Mouse (Mus musculus) stomach, postnatal 0 days (tissue): ENCODE data around the gene 2610021A01Rik. TPM values are rescaled to one million over a fixed set of nuclear protein-coding genes. Genes with fewer than 3 reads are reported as not detected.
"Not testable (repeated sequence)": the region's sequence is repeated elsewhere in the genome, so short reads cannot be mapped to it uniquely, and the experiment has no call there.

Experiments used
- ATAC-seq: fragments of 200-750 bp; cut with Nextera tagmentation; 2 replicates; pipeline ENCODE4 v1.8.0; 2017; ENCODE audit not compliant: low FRiP score, low TSS enrichment
- DNase-seq: peaks from one replicate; pipeline ENCODE4 v3.0.0-alpha.2; 2016; ENCODE audit warnings: low spot score
- H3K27ac ChIP-seq: fragments of 300-500 bp; sonication (generic); replicated peaks from 2 replicates; pipeline ENCODE4 v1.5.1; 2014; ENCODE audit warnings: mild to moderate bottlenecking, control low read depth
- H3K27me3 ChIP-seq: fragments of 300-500 bp; sonication (generic); 2 replicates; pipeline ENCODE4 v1.6.1; 2014; ENCODE audit warnings: low read length; ENCODE audit not compliant: control insufficient read depth, insufficient read depth
- H3K36me3 ChIP-seq: fragments of 300-500 bp; sonication (generic); 2 replicates; pipeline ENCODE4 v1.6.1; 2014; ENCODE audit warnings: low read length, mixed read lengths; ENCODE audit not compliant: control insufficient read depth, insufficient read depth
- H3K4me1 ChIP-seq: fragments of 300-500 bp; sonication (generic); replicated peaks from 2 replicates; pipeline ENCODE4 v1.6.1; 2014; ENCODE audit warnings: antibody characterized with exemption; ENCODE audit not compliant: control insufficient read depth, insufficient read depth
- H3K4me2 ChIP-seq: fragments of 300-500 bp; sonication (generic); replicated peaks from 2 replicates; pipeline ENCODE4 v1.6.1; 2014; ENCODE audit warnings: low read depth, mild to moderate bottlenecking, control low read depth, moderate library complexity
- H3K4me3 ChIP-seq: fragments of 300-500 bp; sonication (generic); 2 replicates; pipeline ENCODE4 v1.5.1; 2014; ENCODE audit warnings: low read depth, low read length, control low read depth
- H3K9ac ChIP-seq: fragments of 300-500 bp; sonication (generic); 2 replicates; pipeline ENCODE4 v1.6.1; 2014; ENCODE audit warnings: mild to moderate bottlenecking, low read length, control low read depth, mixed read lengths
- H3K9me3 ChIP-seq: fragments of 300-500 bp; sonication (generic); 2 replicates; pipeline ENCODE4 v1.6.1; 2016; ENCODE audit warnings: low read length; ENCODE audit not compliant: control insufficient read depth
- CTCF ChIP-seq: IDR thresholded peaks from 2 replicates; pipeline ENCODE4 v1.5.1; 2016; ENCODE audit warnings: antibody characterized with exemption, low read depth, mild to moderate bottlenecking, moderate library complexity
- EP300 ChIP-seq: optimal IDR thresholded peaks from 2 replicates; pipeline ENCODE3; 2016; ENCODE audit warnings: antibody characterized with exemption
- WGBS: fragments of 180-500 bp; shearing (Covaris S2); extraction: QIAGEN DNeasy Blood & Tissue Kit; methylation state at CpG from one replicate; pipeline ENCODE4 v1.1.7; 2014; 5-methylcytosine and 5-hydroxymethylcytosine counted together
- polyA plus RNA-seq: library from polyadenylated mRNA; unstranded; fragments of >200 nt; fragmentation: Nextera tagmentation; extraction: Ambion mirVana; gene quantifications from 2 replicates; pipeline ENCODE4 v1.2.1, GENCODE M21; 2015

Gene 2610021A01Rik
- polyA plus RNA-seq, 1 experiment from 2014 or later = 3.7 TPM

DNA sequence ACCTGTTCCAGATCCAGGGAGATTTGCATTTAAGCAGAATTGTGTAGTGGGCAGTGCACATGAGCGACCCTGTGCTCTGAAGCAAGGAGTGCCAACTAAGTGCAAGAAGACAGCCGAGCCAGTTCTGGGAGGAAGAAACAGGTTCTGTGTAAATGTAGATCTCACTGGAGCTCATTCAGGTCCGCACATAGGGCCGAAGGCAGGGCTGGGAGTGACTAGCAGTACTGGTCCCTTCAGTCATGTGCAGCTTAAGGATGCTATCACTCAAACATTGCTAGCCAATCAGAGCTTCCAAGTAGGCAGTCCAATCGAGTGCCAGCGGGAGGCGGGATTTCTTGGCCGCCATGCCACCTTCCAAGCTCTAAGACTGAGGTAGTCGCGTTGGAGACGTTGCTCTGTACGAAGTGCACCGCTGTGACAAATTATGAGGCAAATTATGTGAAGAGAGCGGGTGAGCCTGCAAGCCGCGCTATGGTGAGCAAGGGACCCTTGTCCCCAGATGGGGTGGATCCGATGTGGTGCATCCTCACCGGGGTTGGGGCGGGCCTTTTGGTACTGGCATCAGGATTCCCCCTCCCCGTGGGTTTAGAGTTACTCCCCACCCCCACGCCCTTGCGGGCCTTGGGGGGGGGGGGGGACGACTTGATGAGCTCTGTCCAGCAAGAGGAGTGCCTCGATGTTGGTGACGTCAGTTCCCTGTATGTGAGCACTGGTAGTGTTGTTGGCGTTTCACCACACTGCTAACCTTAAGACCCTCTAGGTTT is 34.4 kb downstream of the 2610021A01Rik start:
- TF ChIP-seq EP300 (no peak), CTCF (0 out of 2 replicates have a peak, but pooled peaks have one; percentile 1)
- Histone ChIP-seq H3K27me3 (no peaks in the 10 kb centered on the region), H3K27ac (peak overlapping the region; percentile 96), H3K9me3 (no peaks in the 10 kb centered on the region), H3K4me1 (0 out of 2 replicates have a peak, but pooled peaks cover 2% of the 10 kb centered on the region), H3K36me3 (peaks cover 3% of the 10 kb centered on the region; the same call in 1 of the 2 replicates), H3K9ac (peak overlapping the region; percentile 69), H3K4me3 (peak overlapping the region; percentile 65), H3K4me2 (peak overlapping the region; percentile 89)
- peak; percentile 99 for ATAC-seq
- WGBS = under 1% methylated on average over 25 of the region's 26 CpGs
- DNase-seq = peak; percentile 88

DNA sequence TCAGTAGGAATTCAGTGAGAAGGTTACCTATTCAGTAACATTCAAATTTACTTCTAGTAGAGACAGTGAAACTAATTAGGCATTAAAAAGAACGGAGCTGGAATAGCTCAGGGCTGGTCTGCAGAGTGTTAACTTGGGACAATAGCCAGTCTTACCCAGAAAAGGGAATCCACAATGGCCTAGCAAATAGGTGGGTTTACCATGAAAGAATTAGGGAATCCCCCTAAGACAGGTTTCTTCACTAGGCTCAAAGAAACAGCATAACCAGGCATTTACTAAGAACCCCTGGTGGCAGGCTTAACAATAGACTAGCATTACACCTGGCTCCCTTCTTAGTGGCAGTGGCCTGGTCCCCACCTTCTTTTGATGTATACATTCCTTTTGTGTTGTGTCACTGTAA is 75.3 kb downstream of the 2610021A01Rik start:
- not testable (repeated sequence) for H3K9me3 ChIP-seq, H3K4me3 ChIP-seq, H3K36me3 ChIP-seq, H3K4me2 ChIP-seq, H3K9ac ChIP-seq, DNase-seq, H3K27ac ChIP-seq, H3K27me3 ChIP-seq, H3K4me1 ChIP-seq, ATAC-seq
- 54% methylated on average over 1 of the region's 1 CpGs for WGBS

Other genes with a start within 250 kb of the 2610021A01Rik start
- gene AI987944, start 205.9 kb upstream of the 2610021A01Rik start, polyA plus RNA-seq = 7.6 and 8.8 TPM in 2 replicates
- 0.04 and 0.05 TPM in 2 replicates for gene Vmn2r57, start 150.5 kb upstream of the 2610021A01Rik start, polyA plus RNA-seq
- not detected in 2 replicates for gene Gm20449, start 99.8 kb upstream of the 2610021A01Rik start, polyA plus RNA-seq
- 6.7 and 6.8 TPM in 2 replicates for gene AW146154, start 99.3 kb upstream of the 2610021A01Rik start, polyA plus RNA-seq
- not detected in 2 replicates for gene Gm6871, start 25.6 kb upstream of the 2610021A01Rik start, polyA plus RNA-seq
- 5.2 and 6.2 TPM in 2 replicates for gene Zfp788, start 34.0 kb downstream of the 2610021A01Rik start, polyA plus RNA-seq